Mouse (Mus musculus): ENCODE data around the gene Inafm1. TPM values are rescaled to one million over a fixed set of nuclear protein-coding genes. Genes with fewer than 3 reads are reported as not detected.
"Not testable (repeated sequence)": the region's sequence is repeated elsewhere in the genome, so short reads cannot be mapped to it uniquely, and the experiment has no call there.

The Inafm1 gene
- total RNA-seq, 2 experiments from 2014 or later = 15.3 to 16.2 TPM

- DNase-seq = no peak
Observed at GRCm38 (mm10) chr7:16297616-16298015, 24.2 kb upstream of the Inafm1 start.

- DNase-seq = peak; percentile 93 to 94
Observed at GRCm38 (mm10) chr7:16296766-16297390, 23.5 kb upstream of the Inafm1 start.

GRCm38 (mm10) chr7:16296146-16296545 lies 22.7 kb upstream of the Inafm1 start:
- no peak for DNase-seq

GRCm38 (mm10) chr7:16295321-16295900 lies 22.0 kb upstream of the Inafm1 start:
- DNase-seq = peak; percentile 85 to 93

- peak; percentile 97 for DNase-seq
Observed at GRCm38 (mm10) chr7:16294837-16295236, 21.4 kb upstream of the Inafm1 start.

GRCm38 (mm10) chr7:16294346-16294745 lies 20.9 kb upstream of the Inafm1 start:
- peak; percentile 28 to 49 for DNase-seq

- no peak for DNase-seq
Observed at GRCm38 (mm10) chr7:16287791-16288190, 14.4 kb upstream of the Inafm1 start.

- no peak for DNase-seq
Observed at GRCm38 (mm10) chr7:16287016-16287415, 13.6 kb upstream of the Inafm1 start.

GRCm38 (mm10) chr7:16286026-16286961 lies 12.9 kb upstream of the Inafm1 start, which contains the start of gene Ccdc9:
Gene Ccdc9, minus strand, starts transcription at chr7:16286795.
- peak; percentile 100 for DNase-seq

GRCm38 (mm10) chr7:16285450-16286025 lies 12.1 kb upstream of the Inafm1 start:
- peak; percentile 84 to 88 for DNase-seq

GRCm38 (mm10) chr7:16284904-16285303 lies 11.5 kb upstream of the Inafm1 start:
- DNase-seq = no peak

GRCm38 (mm10) chr7:16284001-16284400 lies 10.6 kb upstream of the Inafm1 start:
- DNase-seq = no peak

- DNase-seq = no peak
Observed at GRCm38 (mm10) chr7:16282334-16282733, 8.9 kb upstream of the Inafm1 start.

- DNase-seq = no peak
Observed at GRCm38 (mm10) chr7:16280721-16281120, 7.3 kb upstream of the Inafm1 start.

- DNase-seq = no peak
Observed at GRCm38 (mm10) chr7:16274922-16275890, 1.8 kb upstream of the Inafm1 start.

GRCm38 (mm10) chr7:16273766-16274140 lies 336 bp upstream of the Inafm1 start:
- peak in 1 of 2 experiments; percentile 72 for DNase-seq

- peak; percentile 71 to 72 for DNase-seq
Observed at GRCm38 (mm10) chr7:16272681-16273080, 736 bp downstream of the Inafm1 start.

- no peak for DNase-seq
Observed at GRCm38 (mm10) chr7:16271139-16271538, 2.3 kb downstream of the Inafm1 start.

GRCm38 (mm10) chr7:16266593-16266992 lies 6.8 kb downstream of the Inafm1 start:
- not testable (repeated sequence) for DNase-seq

- no peak for DNase-seq
Observed at GRCm38 (mm10) chr7:16265856-16266255, 7.6 kb downstream of the Inafm1 start.

- no peak for DNase-seq
Observed at GRCm38 (mm10) chr7:16263843-16264242, 9.6 kb downstream of the Inafm1 start.
